Mouse (Mus musculus) embryo, embryonic 11.5 days (tissue): ENCODE data around the gene C1qtnf5.
A peak's percentile ranks its signal among the peaks of the same experiment; 100 is the strongest.
"Not testable (repeated sequence)": the region's sequence is repeated elsewhere in the genome, so short reads cannot be mapped to it uniquely, and the experiment has no call there.

Experiments
- DNase-seq: peaks from one replicate; pipeline ENCODE4 v3.0.0-alpha.2; 2012; ENCODE audit warnings: low read depth, low spot score

The C1qtnf5 gene

GRCm38 (mm10) chr9:44106182-44106581, 863 bp upstream of the C1qtnf5 start:
- DNase-seq: no peak

DNA sequence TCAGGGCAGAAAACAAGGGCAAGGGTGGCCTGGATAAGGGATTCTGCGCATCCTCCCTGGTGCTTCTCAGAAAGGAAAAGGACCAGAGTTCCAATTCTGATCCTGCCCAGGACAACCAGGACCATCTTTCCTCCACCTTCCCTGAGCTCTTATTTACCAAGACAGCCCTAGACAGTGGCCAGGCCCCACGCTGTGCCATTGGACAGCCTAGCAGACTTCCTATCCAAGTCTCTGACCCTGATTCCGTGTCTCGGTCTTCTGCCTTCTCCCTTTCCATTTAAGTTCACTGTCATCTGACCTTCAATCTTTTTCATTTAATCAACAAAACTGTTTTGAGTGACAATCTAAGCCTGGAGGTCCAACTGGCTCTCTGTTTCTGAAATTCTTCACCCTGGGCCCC, 449 bp upstream of the C1qtnf5 start:
- no peak for DNase-seq

DNA sequence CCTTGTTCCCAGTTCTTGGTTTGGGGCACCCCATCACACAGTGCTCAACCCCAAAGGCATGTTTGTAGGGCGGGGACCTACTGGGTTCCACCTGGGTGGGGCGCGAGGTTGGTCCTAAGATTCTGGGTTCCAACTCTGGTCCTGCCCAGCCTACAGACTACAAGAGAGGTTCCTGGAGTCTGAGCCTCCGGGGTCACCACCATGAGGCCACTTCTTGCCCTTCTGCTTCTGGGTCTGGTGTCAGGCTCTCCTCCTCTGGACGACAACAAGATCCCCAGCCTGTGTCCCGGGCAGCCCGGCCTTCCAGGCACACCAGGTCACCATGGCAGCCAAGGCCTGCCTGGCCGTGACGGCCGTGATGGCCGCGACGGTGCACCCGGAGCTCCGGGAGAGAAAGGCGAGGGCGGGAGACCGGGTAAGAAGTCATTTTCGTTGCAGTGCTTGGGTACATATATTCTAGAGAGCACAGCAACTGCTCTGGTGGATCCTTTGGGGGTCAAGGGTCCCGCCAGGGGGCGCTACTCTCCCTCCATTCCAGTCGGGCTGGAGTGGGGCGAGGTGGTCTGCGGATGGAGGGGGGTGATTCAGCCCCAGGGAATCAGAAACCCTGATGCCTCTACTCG, 623 bp downstream of the C1qtnf5 start:
- DNase-seq: no peak

DNA sequence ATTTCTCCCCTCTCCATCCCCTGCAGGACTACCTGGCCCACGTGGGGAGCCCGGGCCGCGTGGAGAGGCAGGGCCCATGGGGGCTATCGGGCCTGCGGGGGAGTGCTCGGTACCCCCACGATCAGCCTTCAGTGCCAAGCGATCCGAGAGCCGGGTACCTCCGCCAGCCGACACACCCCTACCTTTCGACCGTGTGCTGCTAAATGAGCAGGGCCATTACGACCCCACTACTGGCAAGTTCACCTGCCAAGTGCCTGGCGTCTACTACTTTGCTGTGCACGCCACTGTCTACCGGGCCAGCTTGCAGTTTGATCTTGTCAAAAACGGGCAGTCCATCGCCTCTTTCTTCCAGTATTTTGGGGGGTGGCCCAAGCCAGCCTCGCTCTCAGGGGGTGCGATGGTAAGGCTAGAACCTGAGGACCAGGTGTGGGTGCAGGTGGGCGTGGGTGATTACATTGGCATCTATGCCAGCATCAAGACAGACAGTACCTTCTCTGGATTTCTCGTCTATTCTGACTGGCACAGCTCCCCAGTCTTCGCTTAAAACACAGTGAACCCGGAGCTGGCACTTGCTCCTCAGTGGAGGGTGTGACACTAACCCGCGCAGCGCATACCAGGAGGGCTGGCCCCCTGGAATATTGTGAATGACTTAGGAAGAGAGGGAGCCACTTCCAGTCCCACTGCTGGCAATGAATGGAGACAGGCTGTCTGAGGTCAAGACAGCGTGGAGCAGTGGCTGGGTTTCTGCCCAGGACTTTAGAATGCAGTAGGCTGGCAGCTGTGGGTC, 1.4 kb downstream of the C1qtnf5 start:
- DNase-seq: no peak

DNA sequence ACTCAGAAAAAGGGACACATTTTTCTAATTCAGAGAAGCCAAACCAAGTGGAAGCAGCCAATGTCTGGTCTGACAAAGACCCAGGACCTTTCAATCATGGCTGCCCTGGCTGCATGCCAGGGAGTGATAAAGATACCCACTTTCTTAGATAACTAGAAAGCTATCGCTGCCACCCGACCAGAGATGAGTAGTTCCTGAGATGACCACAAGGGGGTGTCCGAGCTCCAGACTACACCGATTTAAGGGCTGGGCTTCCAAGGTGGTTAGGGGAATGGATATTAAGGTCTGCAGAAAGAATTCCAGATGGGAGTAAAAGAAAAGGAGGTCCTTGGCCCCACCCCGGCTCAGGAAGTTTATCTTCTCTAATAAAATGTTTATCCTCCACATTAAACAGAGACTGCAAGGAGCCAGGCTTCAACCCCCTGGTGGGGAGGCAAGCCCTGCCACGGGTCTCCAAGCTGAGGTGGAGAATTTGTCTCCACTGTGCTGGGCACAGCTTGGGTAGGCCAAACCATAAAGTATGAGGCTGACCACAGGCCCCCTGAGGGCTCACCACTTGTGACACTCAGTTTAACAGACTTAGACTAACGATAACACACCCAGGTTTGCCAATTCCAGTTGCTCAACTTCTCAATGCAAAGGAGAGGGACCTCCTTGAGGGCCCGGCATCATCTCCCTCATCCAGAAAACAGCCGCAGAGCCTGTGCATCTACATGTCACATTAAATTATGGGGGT, 2.5 kb downstream of the C1qtnf5 start:
- no peak for DNase-seq

DNA sequence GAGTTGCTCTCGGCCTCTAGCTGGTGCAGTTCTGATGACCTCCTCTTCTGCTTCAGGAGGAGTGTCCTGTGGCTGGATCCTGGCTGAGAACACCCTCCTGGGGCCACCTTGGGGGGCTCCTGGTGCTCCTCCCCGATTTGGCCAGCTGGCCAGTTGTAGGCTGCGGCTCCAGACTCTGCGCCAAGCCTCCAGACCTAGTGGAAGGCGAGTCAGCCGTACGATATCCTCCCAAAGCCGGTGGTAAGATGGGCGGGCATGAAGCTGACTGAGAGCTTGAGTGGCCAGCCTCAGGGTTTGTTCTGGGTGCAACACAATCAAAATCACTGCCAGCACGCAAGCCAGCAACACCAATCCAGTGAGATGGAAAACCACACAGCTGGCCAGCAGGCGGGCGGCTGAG, 4.9 kb downstream of the C1qtnf5 start:
- DNase-seq: not testable (repeated sequence)

DNA sequence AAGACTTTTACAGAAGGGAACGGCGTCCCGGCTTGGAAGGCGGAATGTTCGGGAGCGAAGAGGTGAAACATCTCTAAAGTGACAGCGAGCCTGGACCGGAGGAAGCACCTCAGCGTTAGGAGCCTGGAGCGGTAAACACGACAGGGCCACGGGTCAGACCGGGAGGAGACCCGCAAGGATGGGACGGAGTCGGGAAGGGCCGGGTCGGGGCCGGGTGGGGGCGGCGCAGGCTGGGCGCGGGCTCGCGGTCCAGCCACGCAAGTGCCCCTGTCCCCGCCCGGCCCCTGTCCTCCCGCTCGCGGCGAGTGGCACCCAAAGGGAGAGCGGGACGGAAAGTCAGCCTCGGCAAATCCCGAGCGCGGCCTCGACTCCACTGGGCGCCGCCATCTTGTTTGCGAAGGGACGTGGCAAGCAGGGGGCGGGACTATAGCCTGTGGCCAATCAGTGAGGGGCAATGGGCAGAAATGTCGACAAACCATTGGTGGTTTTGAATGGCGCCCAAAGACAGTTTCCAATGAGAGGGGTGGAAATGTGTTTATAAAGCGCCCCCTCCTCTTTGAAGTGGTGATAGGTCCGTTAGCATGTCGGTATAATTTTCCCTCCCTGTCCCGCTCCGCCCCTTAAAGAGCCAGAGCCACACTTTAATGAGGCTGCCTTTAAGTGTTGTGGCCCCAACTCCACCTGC, 6.2 kb downstream of the C1qtnf5 start, which contains the start of the genes Gm49380 and Rnf26:
Gene Gm49380 (minus strand): TSS at position 396 of the 685 bp plus-strand sequence.
Gene Rnf26 (minus strand): TSS at position 413 of the 685 bp plus-strand sequence.
- DNase-seq: peak; percentile 93

DNA sequence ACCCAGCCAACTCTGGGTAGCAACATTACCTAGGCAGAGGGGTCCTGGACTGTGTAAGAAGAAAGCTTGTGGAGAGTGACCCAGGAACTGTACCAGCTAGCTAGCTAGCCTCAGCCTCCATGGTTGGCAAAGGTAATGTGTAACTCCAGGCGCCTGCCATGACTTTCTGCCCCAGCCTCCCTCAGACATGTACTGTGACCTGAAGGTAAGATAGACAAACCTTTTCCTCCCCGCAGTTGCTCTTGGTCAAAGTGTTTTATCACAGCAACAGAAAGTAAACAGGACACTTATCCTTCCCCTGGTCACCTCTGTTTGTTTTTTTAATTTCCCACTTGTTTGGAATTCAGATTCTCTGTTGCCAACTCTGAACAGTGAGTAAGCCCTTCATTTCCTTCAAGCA, 7.4 kb downstream of the C1qtnf5 start:
- DNase-seq: no peak

GRCm38 (mm10) chr9:44115599-44115998, 8.6 kb downstream of the C1qtnf5 start:
- no peak for DNase-seq

DNA sequence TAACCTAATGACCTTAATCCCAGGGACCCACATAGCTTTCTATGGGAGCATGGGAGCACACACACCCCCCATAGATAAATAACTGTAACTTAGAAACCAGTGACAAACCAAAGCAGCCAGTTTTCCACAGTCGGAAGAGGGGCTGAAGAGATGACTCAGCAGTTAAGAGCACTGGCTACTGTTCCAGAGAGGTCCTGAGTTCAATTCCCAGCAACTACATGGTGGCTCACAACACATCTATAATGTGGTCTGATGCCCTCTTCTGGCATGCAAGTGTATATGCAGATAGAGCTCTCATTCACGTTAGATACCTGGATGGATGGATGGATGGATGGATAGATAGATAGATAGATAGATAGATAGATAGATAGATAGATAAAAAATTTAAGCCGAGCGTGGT, 9.1 kb downstream of the C1qtnf5 start:
- no peak for DNase-seq

DNA sequence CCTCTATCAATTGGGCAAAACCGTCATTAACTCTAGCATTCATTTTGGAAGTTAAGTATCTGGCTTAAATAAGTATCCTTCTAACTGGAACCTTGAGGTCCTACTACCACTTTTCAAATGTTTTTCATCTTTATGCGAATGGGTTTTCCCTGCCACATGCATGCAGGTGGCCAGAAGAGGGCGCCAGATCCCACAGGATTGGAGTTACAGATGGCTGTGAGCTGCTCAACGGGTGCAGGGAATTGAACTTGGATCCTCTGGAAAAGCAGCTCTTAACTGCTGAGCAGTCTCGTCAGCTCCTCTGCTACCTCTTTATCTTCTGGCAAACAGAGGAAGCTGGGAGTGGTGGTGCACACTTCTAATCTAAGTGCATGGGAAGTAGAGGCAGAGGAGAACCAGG, 12.0 kb downstream of the C1qtnf5 start:
- no peak for DNase-seq

GRCm38 (mm10) chr9:44119948-44120465, 13.0 kb downstream of the C1qtnf5 start:
- no peak for DNase-seq

GRCm38 (mm10) chr9:44124317-44124716, 17.3 kb downstream of the C1qtnf5 start:
- no peak for DNase-seq

- DNase-seq: no peak
Measured at GRCm38 (mm10) chr9:44125026-44125425, 18.0 kb downstream of the C1qtnf5 start.

- peak; percentile 84 for DNase-seq
Measured at GRCm38 (mm10) chr9:44125546-44126428, 18.7 kb downstream of the C1qtnf5 start.

GRCm38 (mm10) chr9:44126746-44127145, 19.7 kb downstream of the C1qtnf5 start:
- DNase-seq: no peak

GRCm38 (mm10) chr9:44127351-44127801, 20.3 kb downstream of the C1qtnf5 start:
- DNase-seq: no peak

- no peak for DNase-seq
Measured at GRCm38 (mm10) chr9:44129633-44130032, 22.6 kb downstream of the C1qtnf5 start.

DNA sequence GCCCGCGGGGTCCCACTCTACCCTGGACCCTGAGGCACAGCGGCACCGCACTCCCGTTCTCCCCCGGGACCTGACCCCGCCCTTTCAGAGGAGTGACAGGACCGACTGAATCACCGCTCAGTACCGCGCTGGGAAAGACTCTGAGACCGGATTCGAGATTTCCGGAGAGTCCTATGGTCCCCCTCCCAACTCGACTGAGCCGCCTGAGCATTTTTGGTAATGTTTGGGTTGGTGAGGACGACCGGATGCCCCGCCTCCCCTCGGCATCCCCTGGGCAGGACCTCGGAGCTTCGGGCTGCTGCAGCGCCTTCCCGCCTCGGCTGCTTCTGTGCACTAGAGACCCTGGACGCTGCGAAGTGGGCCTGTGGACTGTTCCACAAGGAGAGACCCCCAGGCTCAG, 23.0 kb downstream of the C1qtnf5 start:
- peak; percentile 45 for DNase-seq

DNA sequence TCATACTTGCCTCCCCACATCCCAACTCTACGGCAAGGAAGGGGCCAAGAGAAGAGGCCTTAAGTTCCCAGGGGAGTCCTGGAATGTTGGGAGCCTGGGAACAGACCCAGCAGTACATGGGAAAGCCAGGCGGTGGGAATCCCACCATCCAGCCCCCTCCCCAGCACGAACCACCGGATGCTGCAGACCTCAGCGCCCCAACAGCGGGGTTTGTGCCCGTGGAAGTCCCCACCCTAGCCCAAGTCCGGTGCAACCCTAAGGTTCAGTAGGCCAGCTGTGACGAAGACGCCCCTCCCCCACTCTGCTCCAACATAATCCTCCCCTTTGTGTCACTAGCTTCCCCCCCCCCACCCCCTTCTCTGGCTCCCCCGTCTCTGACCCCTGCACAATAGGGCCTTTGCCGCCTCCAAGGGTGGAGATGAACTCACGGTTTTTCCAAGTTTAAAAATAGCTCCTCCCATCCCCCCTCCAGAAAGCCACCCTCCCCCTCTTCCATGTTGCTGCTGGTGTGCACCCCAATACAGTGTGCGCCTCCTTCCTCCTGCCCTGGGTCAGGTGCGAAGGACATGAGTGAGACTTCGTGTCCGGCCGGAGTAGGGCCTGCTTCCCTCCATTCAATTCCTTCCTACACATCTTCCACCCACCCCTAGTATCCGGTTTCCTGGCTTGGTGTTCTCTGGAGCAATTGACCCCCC, 23.7 kb downstream of the C1qtnf5 start:
- DNase-seq: no peak
